Mouse (Mus musculus) layer of hippocampus, adult 11-12 months (tissue): Measurements from ENCODE around the gene Gzmd.

ENCODE experiments used
- DNase-seq: peaks from one replicate; pipeline ENCODE4 v3.0.0; 2022; ENCODE audit warnings: low spot score

Gene Gzmd

GRCm38 (mm10) chr14:56082016-56082415 is 50.4 kb downstream of the Gzmd start:
- no peak for DNase-seq
